Mouse (Mus musculus) MEL (cell line): ENCODE measurements around the gene Csn3.

Source experiments
- CHD2 ChIP-seq: IDR thresholded peaks from 2 replicates; pipeline ENCODE4 v1.6.1; 2011; ENCODE audit warnings: low read length, improper control_type of control experiment
- CTCF ChIP-seq, 3 experiments: IDR thresholded peaks in 2 of 3; conservative IDR thresholded peaks in 1 of 3; 2 replicates each; pipeline ENCODE4 v1.5.1; 2011 to 2012; ENCODE audit warnings: low read length in 3 of 3, low read depth in 2 of 3, mild to moderate bottlenecking in 2 of 3, improper control_type of control experiment in 1 of 3, inconsistent platforms in 1 of 3, mixed read lengths in 1 of 3, moderate library complexity in 1 of 3; ENCODE audit not compliant: control insufficient read depth in 1 of 3, insufficient read depth in 1 of 3, poor library complexity in 1 of 3, severe bottlenecking in 1 of 3
- EP300 ChIP-seq, 2 experiments: IDR thresholded peaks; 2 replicates each; pipeline ENCODE4 v1.6.1; 2011; ENCODE audit warnings: improper control_type of control experiment in 2 of 2, low read length in 2 of 2, low read depth in 1 of 2, mild to moderate bottlenecking in 1 of 2
- POLR2A ChIP-seq, 2 experiments: IDR thresholded peaks; 2 replicates each; pipeline ENCODE4 v1.6.1; 2011 to 2012; ENCODE audit warnings: low read length in 2 of 2, mild to moderate bottlenecking in 2 of 2, control low read depth in 1 of 2, improper control_type of control experiment in 1 of 2, low read depth in 1 of 2, moderate library complexity in 1 of 2; ENCODE audit not compliant: control insufficient read depth in 1 of 2, insufficient read depth in 1 of 2, poor library complexity in 1 of 2

- TF ChIP-seq EP300 (IDR thresholded peaks at IDR 0.05; ENCODE audit: low read depth in 1 of 2, low read length in 2 of 2) (no peak), CTCF (IDR thresholded peaks at IDR 0.05 in 2 of 3, conservative IDR thresholded peaks at IDR 0.05 in 1 of 3; ENCODE audit: control insufficient read depth in 1 of 3, insufficient read depth in 1 of 3, low read depth in 2 of 3, low read length in 3 of 3, poor library complexity in 1 of 3, severe bottlenecking in 1 of 3) (no peak), CHD2 (no peak), POLR2A (IDR thresholded peaks at IDR 0.05; ENCODE audit: control insufficient read depth in 1 of 2, insufficient read depth in 1 of 2, low read depth in 1 of 2, low read length in 2 of 2, poor library complexity in 1 of 2) (no peak)
These were observed 26.5 kb downstream of the Csn3 start for GRCm38 (mm10) chr5:87951836-87952235.
